Mouse (Mus musculus): ENCODE results near the gene Rnf224. TPM values are rescaled to one million over a fixed set of nuclear protein-coding genes. Genes with fewer than 3 reads are reported as not detected.

Rnf224 gene
- polyA plus RNA-seq, 1 experiment, result not detected

DNA sequence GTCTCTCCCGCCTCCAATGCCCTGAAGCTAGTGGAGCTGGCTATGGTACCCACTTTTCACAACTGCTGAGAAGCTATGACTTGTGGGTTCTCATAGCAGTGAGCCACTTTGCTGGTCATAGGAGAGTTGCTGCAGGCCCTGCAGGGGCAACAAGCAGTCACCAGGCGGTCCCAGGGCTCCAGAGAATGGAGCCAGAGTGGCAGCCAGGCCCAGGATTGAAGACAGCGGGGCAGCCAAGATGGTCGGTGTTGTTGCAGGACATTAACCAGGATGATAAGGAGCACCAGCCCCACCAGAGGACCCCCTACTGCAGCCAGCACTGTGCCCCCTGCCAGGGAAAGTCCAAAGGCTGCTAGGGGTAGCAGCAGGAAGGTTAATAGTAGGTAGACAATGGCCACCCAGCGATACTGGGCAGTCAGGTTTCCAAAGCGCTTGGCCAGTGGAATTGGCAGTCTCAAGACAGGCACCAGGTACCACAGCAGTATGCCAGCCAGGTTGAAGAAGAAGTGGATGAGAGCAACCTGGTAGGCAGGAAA lies 7.5 kb downstream of the Rnf224 start:
- H3K79me3 ChIP-seq (ENCODE audit: low read depth), result no peaks in the 10 kb centered on the region
- H3K27me3 ChIP-seq (ENCODE audit: control insufficient read depth, insufficient read depth, insufficient read length), result peaks cover 38% of the 10 kb centered on the region
- H3K79me2 ChIP-seq (ENCODE audit: control insufficient read depth, insufficient read depth), result peaks cover 4% of the 10 kb centered on the region
- H3ac ChIP-seq (ENCODE audit: control insufficient read depth, insufficient read length, low read depth), result no peak overlapping the region
- TF ChIP-seq MYOG (IDR thresholded peaks at IDR 0.05; ENCODE audit: control insufficient read depth, extremely low read depth, insufficient read length), result no peak
- TF ChIP-seq CTCF (IDR thresholded peaks at IDR 0.05; ENCODE audit: control insufficient read depth, insufficient read depth, insufficient read length), result no peak
- no peak for TF ChIP-seq CEBPB (IDR thresholded peaks at IDR 0.05; ENCODE audit: low read depth)
- TF ChIP-seq MYOD1 (IDR thresholded peaks at IDR 0.05; ENCODE audit: control insufficient read depth, insufficient read length, low read depth), result no peak
- TF ChIP-seq MAX (IDR thresholded peaks at IDR 0.05), result no peak
- H3K36me3 ChIP-seq (ENCODE audit: control insufficient read depth, insufficient read depth), result no peaks in the 10 kb centered on the region
- no peak overlapping the region for H3K4me3 ChIP-seq (ENCODE audit: insufficient read depth, poor library complexity, severe bottlenecking)

DNA sequence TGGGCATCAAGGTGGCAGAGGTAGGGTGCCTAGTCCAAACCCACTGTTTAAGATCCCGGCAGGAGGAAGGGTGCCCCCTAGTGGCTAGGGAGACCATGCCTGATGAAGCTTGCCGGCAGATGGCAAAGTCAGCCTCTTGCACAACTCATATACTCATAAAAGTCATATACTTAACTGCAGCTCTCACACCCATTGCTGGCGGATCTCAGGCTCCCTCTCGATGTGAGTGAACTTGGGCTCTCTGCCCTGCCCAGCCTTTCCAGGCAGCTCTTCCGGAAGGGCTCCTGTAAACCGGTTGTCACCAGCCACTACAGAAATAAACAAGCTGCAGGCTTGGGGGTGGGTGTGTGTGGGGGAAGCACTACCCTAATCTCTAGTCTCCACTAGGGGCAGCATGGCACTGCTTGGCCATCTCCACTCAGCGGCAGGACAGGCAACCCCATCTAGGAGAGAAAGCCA lies 8.1 kb downstream of the Rnf224 start:
- peaks cover 10% of the 10 kb centered on the region for H3K79me2 ChIP-seq (ENCODE audit: control insufficient read depth, insufficient read depth)
- TF ChIP-seq MYOG (IDR thresholded peaks at IDR 0.05; ENCODE audit: control insufficient read depth, extremely low read depth, insufficient read length) (no peak), CEBPB (IDR thresholded peaks at IDR 0.05; ENCODE audit: low read depth) (peak; percentile 92), MYOD1 (IDR thresholded peaks at IDR 0.05; ENCODE audit: control insufficient read depth, insufficient read length, low read depth) (no peak), MAX (IDR thresholded peaks at IDR 0.05) (peak; percentile 48), CTCF (IDR thresholded peaks at IDR 0.05; ENCODE audit: control insufficient read depth, insufficient read depth, insufficient read length) (peak; percentile 95), USF1 (IDR thresholded peaks at IDR 0.05; ENCODE audit: low read depth) (no peak), FOSL1 (IDR thresholded peaks at IDR 0.05; ENCODE audit: insufficient read depth, low read length, poor library complexity, severe bottlenecking) (no peak)
- H3K36me3 ChIP-seq (ENCODE audit: control insufficient read depth, insufficient read depth), result peaks cover 5% of the 10 kb centered on the region
- no peak overlapping the region for H3ac ChIP-seq (ENCODE audit: control insufficient read depth, insufficient read length, low read depth)
- H3K27me3 ChIP-seq (ENCODE audit: control insufficient read depth, insufficient read depth, insufficient read length), result peaks cover 36% of the 10 kb centered on the region
- H3K79me3 ChIP-seq (ENCODE audit: low read depth), result peaks cover 5% of the 10 kb centered on the region
- no peak overlapping the region for H3K4me3 ChIP-seq (ENCODE audit: insufficient read depth, poor library complexity, severe bottlenecking)

DNA sequence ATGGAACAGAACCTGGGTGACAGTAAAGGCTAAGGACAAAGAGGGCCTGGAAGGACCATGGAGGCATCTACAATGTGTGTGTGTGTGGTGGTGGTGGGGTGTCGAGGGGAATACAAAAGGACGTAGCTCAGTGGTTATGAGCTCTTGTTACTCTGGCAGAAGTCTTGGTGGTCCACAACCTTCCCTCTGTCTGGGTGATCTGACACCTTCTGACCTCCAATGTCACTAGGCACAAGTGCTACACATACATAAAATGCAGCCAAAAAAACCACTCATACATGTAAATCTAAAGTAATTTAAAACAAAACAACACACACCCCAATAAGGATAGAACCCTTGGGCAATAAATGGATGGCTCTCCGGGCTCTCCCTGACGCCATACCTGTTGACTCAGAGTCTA lies 9.2 kb downstream of the Rnf224 start:
- no peak overlapping the region for H3K4me3 ChIP-seq (ENCODE audit: insufficient read depth, poor library complexity, severe bottlenecking)
- TF ChIP-seq CEBPB (IDR thresholded peaks at IDR 0.05; ENCODE audit: low read depth) (no peak), USF1 (IDR thresholded peaks at IDR 0.05; ENCODE audit: low read depth) (no peak), FOSL1 (IDR thresholded peaks at IDR 0.05; ENCODE audit: insufficient read depth, low read length, poor library complexity, severe bottlenecking) (no peak), MAX (IDR thresholded peaks at IDR 0.05) (no peak), MYOG (IDR thresholded peaks at IDR 0.05; ENCODE audit: control insufficient read depth, extremely low read depth, insufficient read length) (no peak), MYOD1 (IDR thresholded peaks at IDR 0.05; ENCODE audit: control insufficient read depth, insufficient read length, low read depth) (no peak), CTCF (IDR thresholded peaks at IDR 0.05; ENCODE audit: control insufficient read depth, insufficient read depth, insufficient read length) (no peak)
- peaks cover 26% of the 10 kb centered on the region for H3K27me3 ChIP-seq (ENCODE audit: control insufficient read depth, insufficient read depth, insufficient read length)
- H3ac ChIP-seq (ENCODE audit: control insufficient read depth, insufficient read length, low read depth), result no peak overlapping the region
- H3K79me3 ChIP-seq (ENCODE audit: low read depth), result peaks cover 8% of the 10 kb centered on the region
- peaks cover 19% of the 10 kb centered on the region for H3K79me2 ChIP-seq (ENCODE audit: control insufficient read depth, insufficient read depth)
- peaks cover 14% of the 10 kb centered on the region for H3K36me3 ChIP-seq (ENCODE audit: control insufficient read depth, insufficient read depth)

DNA sequence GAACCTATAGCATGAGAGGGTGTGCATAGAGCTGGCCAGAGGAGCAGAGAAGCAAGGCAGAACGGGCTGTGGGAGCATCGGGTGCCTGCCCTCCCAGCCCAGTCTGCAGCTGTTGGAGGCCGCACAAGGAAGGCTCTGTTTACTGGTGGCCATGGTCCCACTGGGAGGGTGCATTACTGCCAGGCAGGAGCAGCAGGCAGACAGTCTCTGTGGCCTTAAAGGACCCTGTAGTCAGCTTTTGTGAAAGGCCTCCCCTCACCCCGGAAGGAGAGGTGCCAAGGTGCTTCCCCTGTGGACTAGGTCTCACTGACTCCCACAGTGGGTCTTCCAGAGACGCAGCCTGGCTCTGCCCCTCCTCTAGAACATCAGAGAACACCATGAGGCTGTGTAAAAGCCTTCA lies 9.7 kb downstream of the Rnf224 start:
- peaks cover 19% of the 10 kb centered on the region for H3K79me2 ChIP-seq (ENCODE audit: control insufficient read depth, insufficient read depth)
- no peak overlapping the region for H3ac ChIP-seq (ENCODE audit: control insufficient read depth, insufficient read length, low read depth)
- peaks cover 20% of the 10 kb centered on the region for H3K27me3 ChIP-seq (ENCODE audit: control insufficient read depth, insufficient read depth, insufficient read length)
- H3K79me3 ChIP-seq (ENCODE audit: low read depth), result peaks cover 9% of the 10 kb centered on the region
- no peak overlapping the region for H3K4me3 ChIP-seq (ENCODE audit: insufficient read depth, poor library complexity, severe bottlenecking)
- TF ChIP-seq MYOD1 (IDR thresholded peaks at IDR 0.05; ENCODE audit: control insufficient read depth, insufficient read length, low read depth), result no peak
- TF ChIP-seq USF1 (IDR thresholded peaks at IDR 0.05; ENCODE audit: low read depth), result no peak
- TF ChIP-seq CEBPB (IDR thresholded peaks at IDR 0.05; ENCODE audit: low read depth), result no peak
- no peak for TF ChIP-seq MYOG (IDR thresholded peaks at IDR 0.05; ENCODE audit: control insufficient read depth, extremely low read depth, insufficient read length)
- TF ChIP-seq FOSL1 (IDR thresholded peaks at IDR 0.05; ENCODE audit: insufficient read depth, low read length, poor library complexity, severe bottlenecking), result no peak
- no peak for TF ChIP-seq CTCF (IDR thresholded peaks at IDR 0.05; ENCODE audit: control insufficient read depth, insufficient read depth, insufficient read length)
- TF ChIP-seq MAX (IDR thresholded peaks at IDR 0.05), result no peak
- peaks cover 20% of the 10 kb centered on the region for H3K36me3 ChIP-seq (ENCODE audit: control insufficient read depth, insufficient read depth)

DNA sequence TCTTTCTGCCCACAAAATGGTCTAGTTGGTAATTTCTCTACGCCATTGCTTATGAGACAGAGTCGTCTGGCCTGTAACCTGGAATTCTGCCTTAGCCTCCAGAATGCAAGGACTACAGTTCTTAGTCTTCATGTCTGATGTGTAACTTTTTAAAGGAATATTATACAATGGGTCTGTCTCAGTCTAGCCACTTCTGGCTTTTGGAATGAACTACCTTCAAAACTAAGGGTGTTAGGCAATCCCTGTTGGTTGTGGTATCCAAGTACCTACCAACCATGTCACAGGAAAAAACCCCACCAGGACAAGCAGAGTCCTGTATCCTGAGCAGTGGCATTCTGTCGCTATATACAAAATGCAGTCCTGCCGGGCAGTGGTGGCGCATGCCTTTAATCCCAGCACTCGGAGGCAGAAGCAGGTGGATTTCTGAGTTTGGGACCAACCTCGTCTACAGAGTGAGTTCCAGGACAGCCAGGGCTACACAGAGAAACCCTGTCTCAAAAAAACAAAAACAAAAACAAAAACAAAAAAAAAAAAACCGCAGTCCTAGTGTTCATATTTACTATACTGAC lies 10.7 kb downstream of the Rnf224 start:
- peaks cover 9% of the 10 kb centered on the region for H3K79me3 ChIP-seq (ENCODE audit: low read depth)
- H3K79me2 ChIP-seq (ENCODE audit: control insufficient read depth, insufficient read depth), result peaks cover 19% of the 10 kb centered on the region
- H3K36me3 ChIP-seq (ENCODE audit: control insufficient read depth, insufficient read depth), result peaks cover 24% of the 10 kb centered on the region
- peaks cover 11% of the 10 kb centered on the region for H3K27me3 ChIP-seq (ENCODE audit: control insufficient read depth, insufficient read depth, insufficient read length)
- peak overlapping the region; percentile 38 for H3K4me3 ChIP-seq (ENCODE audit: insufficient read depth, poor library complexity, severe bottlenecking)
- no peak for TF ChIP-seq MYOG (IDR thresholded peaks at IDR 0.05; ENCODE audit: control insufficient read depth, extremely low read depth, insufficient read length)
- no peak for TF ChIP-seq CTCF (IDR thresholded peaks at IDR 0.05; ENCODE audit: control insufficient read depth, insufficient read depth, insufficient read length)
- TF ChIP-seq MAX (IDR thresholded peaks at IDR 0.05), result no peak
- TF ChIP-seq CEBPB (IDR thresholded peaks at IDR 0.05; ENCODE audit: low read depth), result no peak
- TF ChIP-seq MYOD1 (IDR thresholded peaks at IDR 0.05; ENCODE audit: control insufficient read depth, insufficient read length, low read depth), result no peak
- no peak for TF ChIP-seq USF1 (IDR thresholded peaks at IDR 0.05; ENCODE audit: low read depth)
- no peak for TF ChIP-seq FOSL1 (IDR thresholded peaks at IDR 0.05; ENCODE audit: insufficient read depth, low read length, poor library complexity, severe bottlenecking)
- no peak overlapping the region for H3ac ChIP-seq (ENCODE audit: control insufficient read depth, insufficient read length, low read depth)

Data from C2C12 (cell line).